Mouse (Mus musculus) midbrain, embryonic 11.5 days (tissue): ENCODE results near the gene Rhbdl1. TPM values are rescaled to one million over a fixed set of nuclear protein-coding genes. Genes with fewer than 3 reads are reported as not detected.

Source experiments
- ATAC-seq: fragments of 200-750 bp; cut with Nextera tagmentation; 2 replicates; pipeline ENCODE4 v1.8.0; 2017; ENCODE audit warnings: moderate TSS enrichment, moderate library complexity; ENCODE audit not compliant: low FRiP score
- DNase-seq: peaks from one replicate; pipeline ENCODE4 v3.0.0; 2015; ENCODE audit warnings: low spot score; ENCODE audit errors: missing footprints
- H3K27ac ChIP-seq: fragments of 300-500 bp; sonication (generic); 2 replicates; pipeline ENCODE4 v1.5.1; 2014; ENCODE audit warnings: low read depth, low read length
- H3K27me3 ChIP-seq: fragments of 300-500 bp; sonication (generic); 2 replicates; pipeline ENCODE4 v1.6.1; 2014; ENCODE audit warnings: mild to moderate bottlenecking, low read length, moderate library complexity, mixed read lengths; ENCODE audit not compliant: control insufficient read depth, insufficient read depth
- H3K36me3 ChIP-seq: fragments of 300-500 bp; sonication (generic); 2 replicates; pipeline ENCODE4 v1.6.1; 2014; ENCODE audit warnings: mild to moderate bottlenecking, low read length, moderate library complexity, mixed read lengths; ENCODE audit not compliant: control insufficient read depth, insufficient read depth
- H3K4me1 ChIP-seq: fragments of 300-500 bp; sonication (generic); 2 replicates; pipeline ENCODE4 v1.6.1; 2014; ENCODE audit warnings: low read length; ENCODE audit not compliant: control insufficient read depth, insufficient read depth
- H3K4me2 ChIP-seq: fragments of 300-500 bp; sonication (generic); 2 replicates; pipeline ENCODE4 v1.6.1; 2014; ENCODE audit warnings: mild to moderate bottlenecking, moderate library complexity
- H3K4me3 ChIP-seq: fragments of 300-500 bp; sonication (generic); 2 replicates; pipeline ENCODE4 v1.5.1; 2014; ENCODE audit warnings: low read depth, low read length
- H3K9ac ChIP-seq: fragments of 300-500 bp; sonication (generic); 2 replicates; pipeline ENCODE4 v1.6.1; 2014; ENCODE audit warnings: low read length
- H3K9me3 ChIP-seq: fragments of 300-500 bp; sonication (generic); 2 replicates; pipeline ENCODE4 v1.6.1; 2016; ENCODE audit warnings: low read length; ENCODE audit not compliant: control insufficient read depth
- WGBS: fragments of 180-500 bp; shearing (Covaris S2); extraction: QIAGEN DNeasy Blood & Tissue Kit; methylation state at CpG from one replicate; pipeline ENCODE4 v1.1.7; 2014; 5-methylcytosine and 5-hydroxymethylcytosine counted together
- polyA plus RNA-seq: library from polyadenylated mRNA; unstranded; fragments of >200 nt; fragmentation: Nextera tagmentation; extraction: Ambion mirVana; gene quantifications from 2 replicates; pipeline ENCODE4 v1.2.1, GENCODE M21; 2014

The Rhbdl1 gene
- polyA plus RNA-seq, 1 experiment from 2014 or later, result 2.3 TPM

DNA sequence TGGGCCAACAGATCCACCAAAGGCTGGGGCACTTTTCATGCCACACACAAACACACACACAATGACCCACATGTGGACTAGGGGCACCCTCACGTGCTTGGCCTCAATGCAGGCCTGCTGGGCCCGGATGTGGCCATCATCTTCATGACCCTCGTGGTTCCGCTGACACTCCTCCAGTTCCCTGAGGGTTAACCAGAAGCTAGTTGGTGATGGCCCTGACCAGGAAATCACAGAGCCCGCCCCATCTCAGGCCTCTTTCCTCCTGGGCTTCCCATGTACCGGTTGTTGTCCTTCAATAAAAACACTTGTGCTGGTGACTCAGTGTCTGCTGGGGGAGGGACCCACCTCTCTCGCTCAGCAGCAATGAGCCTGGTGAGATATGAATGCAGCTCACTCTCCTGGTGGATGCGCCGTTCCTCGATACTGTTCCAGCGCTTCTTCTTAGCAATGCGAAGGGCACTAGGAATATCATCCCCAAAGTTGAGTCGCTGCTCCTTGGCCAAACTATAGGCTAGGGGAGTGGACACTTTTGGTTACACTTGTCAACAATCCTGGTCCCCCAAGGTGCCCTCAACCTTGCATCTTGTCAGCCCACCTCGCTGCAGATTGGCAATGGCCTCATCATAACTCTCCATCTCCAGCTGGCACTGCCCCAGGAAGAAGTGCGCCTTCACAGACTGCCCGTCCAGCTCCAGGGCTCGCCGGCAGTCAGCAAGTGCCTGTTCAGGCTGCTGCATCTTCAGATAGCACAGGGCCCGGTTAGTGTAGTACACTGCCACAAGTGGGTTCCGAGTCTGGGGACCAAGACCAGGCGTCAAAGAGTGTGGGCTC, 5.4 kb downstream of the Rhbdl1 start:
- H3K27me3 ChIP-seq, result no peaks in the 10 kb centered on the region; the same call in 1 of the 2 replicates
- DNase-seq (no peak), ATAC-seq (no peak)
- H3K9ac ChIP-seq, result peak overlapping the region; percentile 79
- H3K27ac ChIP-seq, result no peak overlapping the region
- peak overlapping the region; percentile 96 for H3K4me2 ChIP-seq
- H3K36me3 ChIP-seq, result peaks cover 11% of the 10 kb centered on the region; the same call in 1 of the 2 replicates
- peaks cover 57% of the 10 kb centered on the region for H3K4me1 ChIP-seq
- H3K4me3 ChIP-seq, result peak overlapping the region; percentile 71
- no peaks in the 10 kb centered on the region for H3K9me3 ChIP-seq
- WGBS, result 66% methylated on average over 21 of the region's 21 CpGs

DNA sequence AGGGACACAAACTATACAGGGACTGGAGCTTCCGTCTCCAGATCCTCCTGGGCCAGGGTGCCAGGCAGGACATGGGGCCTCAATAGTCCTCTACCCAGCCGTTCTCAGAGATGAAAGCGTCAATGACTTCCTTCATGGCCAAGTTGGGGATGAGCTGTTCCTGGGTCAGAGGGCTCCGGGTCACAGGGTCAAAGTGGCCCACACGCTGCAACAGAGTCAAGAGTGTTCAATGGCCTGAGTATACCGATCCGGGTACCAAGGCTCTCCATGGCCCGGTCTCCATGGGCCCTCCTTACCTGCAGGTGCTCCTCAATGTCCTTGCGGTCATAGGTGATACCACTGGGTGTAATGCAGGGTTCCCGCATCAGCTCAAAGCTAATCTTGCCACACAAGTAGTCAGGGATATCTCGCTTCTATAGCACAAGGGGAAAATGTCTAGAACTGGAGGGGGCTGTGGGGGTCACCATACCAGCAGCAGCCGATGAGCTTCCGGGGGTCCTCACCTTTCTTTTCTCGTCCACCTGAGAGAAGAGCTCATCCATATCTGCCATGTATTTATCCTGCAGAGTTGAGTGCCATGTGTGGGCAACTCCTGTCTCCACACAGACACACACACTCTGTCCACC, 6.2 kb downstream of the Rhbdl1 start:
- Histone ChIP-seq H3K27me3 (no peaks in the 10 kb centered on the region; the same call in 1 of the 2 replicates), H3K36me3 (peaks cover 11% of the 10 kb centered on the region; the same call in 1 of the 2 replicates), H3K4me3 (peak overlapping the region; percentile 71; the same call in 1 of the 2 replicates), H3K27ac (no peak overlapping the region), H3K9me3 (no peaks in the 10 kb centered on the region), H3K4me1 (peaks cover 50% of the 10 kb centered on the region), H3K4me2 (no peak overlapping the region; the same call in 1 of the 2 replicates), H3K9ac (no peak overlapping the region)
- ATAC-seq (no peak), DNase-seq (no peak)
- WGBS, result 84% methylated on average over 14 of the region's 14 CpGs

DNA sequence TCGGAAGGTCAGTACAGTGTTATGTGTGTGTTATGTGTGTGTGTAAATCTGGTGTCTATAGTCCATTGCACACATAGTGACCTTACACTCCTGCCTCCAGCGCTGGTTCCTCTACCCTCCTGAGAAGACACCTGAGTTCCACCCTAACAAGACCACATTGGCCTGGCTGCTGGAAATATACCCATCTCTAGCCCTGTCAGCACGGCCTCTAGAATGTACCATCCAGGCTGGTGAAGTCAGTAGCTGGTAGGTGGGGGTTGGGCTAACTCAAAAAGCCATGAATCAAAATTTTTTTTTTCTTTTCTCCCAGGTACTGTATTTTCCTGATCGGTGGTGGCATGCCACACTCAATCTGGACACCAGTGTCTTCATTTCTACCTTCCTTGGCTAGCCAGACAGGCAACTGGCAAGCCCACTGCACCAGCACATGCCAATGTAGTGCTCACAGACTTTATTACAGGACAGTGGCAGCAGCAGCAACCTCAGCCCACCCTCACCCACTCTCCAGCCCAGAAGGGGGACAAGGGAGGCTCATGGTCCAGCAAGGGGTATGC, 6.8 kb downstream of the Rhbdl1 start:
- peaks cover 46% of the 10 kb centered on the region for H3K4me1 ChIP-seq
- DNase-seq (no peak), ATAC-seq (no peak)
- H3K4me2 ChIP-seq, result peak overlapping the region; percentile 90; the same call in 1 of the 2 replicates
- peak overlapping the region; percentile 68 for H3K4me3 ChIP-seq
- H3K36me3 ChIP-seq, result peaks cover 11% of the 10 kb centered on the region; the same call in 1 of the 2 replicates
- no peak overlapping the region; the same call in 1 of the 2 replicates for H3K9ac ChIP-seq
- H3K27me3 ChIP-seq, result no peaks in the 10 kb centered on the region; the same call in 1 of the 2 replicates
- no peaks in the 10 kb centered on the region for H3K9me3 ChIP-seq
- H3K27ac ChIP-seq, result no peak overlapping the region
- WGBS, result 83% methylated on average over 4 of the region's 4 CpGs

DNA sequence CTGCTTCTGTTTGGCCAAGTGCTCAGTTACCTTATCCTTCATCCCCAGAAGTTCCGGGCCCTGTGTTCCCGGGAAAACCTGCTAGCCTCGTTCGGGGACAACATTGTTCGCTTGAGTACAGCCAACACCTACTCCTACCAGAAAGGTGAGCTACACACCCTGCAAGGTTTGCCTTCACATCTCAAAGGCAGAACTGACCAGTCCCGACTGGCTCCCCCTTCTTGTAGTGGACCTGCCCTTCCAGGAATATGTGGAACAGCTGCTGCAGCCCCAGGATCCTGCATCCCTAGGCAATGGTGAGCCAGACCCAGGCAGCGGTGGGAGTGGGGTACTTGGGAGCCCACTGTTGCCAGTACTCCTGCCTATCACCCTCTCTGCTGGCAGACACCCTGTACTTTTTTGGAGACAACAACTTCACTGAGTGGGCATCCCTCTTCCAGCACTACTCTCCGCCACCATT, 7.5 kb downstream of the Rhbdl1 start:
- WGBS, result 47% methylated on average over 8 of the region's 8 CpGs
- Histone ChIP-seq H3K9me3 (no peaks in the 10 kb centered on the region), H3K27me3 (no peaks in the 10 kb centered on the region), H3K4me1 (peaks cover 47% of the 10 kb centered on the region), H3K4me2 (peak overlapping the region; percentile 90), H3K36me3 (peaks cover 11% of the 10 kb centered on the region; the same call in 1 of the 2 replicates), H3K4me3 (peak overlapping the region; percentile 68), H3K27ac (peak overlapping the region; percentile 87), H3K9ac (peak overlapping the region; percentile 89)
- no peak for DNase-seq
- no peak for ATAC-seq

DNA sequence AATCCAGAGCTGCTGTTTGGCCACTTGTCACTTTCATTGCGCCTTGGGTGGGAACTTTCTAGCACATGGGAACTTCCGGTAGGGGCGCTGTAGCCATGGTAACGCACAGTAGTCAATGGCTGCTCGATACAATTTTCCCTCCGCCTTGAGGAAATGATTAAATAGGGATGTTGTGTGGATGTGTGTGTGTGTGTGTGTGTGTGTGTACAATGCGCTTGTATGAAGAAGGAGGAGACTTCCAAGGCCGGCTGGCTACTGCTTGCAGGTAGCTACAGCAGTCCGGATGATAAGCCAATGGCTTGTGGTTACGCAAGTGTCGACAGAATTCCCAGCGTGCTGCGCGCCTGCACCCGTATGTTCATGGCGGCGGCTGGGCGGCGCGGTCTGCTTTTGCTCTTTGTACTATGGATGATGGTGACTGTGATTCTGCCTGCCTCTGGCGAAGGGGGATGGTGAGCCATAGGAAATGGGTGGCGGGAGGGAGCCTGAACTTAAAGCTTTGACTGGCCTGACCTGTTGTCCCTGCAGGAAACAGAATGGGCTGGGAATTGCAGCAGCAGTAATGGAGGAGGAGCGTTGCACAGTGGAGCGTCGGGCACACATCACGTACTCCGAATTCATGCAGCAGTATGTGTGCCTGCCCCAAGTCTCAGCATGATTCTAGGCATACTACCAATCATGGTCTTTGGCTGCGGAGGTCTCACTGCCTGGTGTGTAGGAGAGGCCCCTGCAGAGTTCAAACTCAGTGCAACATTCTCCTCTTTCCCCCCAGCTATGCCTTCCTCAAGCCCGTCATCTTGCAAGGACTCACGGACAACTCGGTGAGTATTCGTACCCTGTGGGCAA, 8.2 kb downstream of the Rhbdl1 start, which contains the start of gene Jmjd8:
Jmjd8 (plus strand) TSS at position 156 of the 846 bp plus-strand sequence.
- no peaks in the 10 kb centered on the region for H3K9me3 ChIP-seq
- no peaks in the 10 kb centered on the region for H3K27me3 ChIP-seq
- peaks cover 11% of the 10 kb centered on the region; the same call in 1 of the 2 replicates for H3K36me3 ChIP-seq
- H3K4me2 ChIP-seq, result peak within 1 kb of the TSS; percentile 90
- ATAC-seq, result peak; percentile 20
- H3K27ac ChIP-seq, result peak within 1 kb of the TSS; percentile 87
- WGBS, result under 1% methylated on average over 32 of the region's 32 CpGs
- H3K4me1 ChIP-seq, result peaks cover 47% of the 10 kb centered on the region
- peak; percentile 99 for DNase-seq
- peak within 1 kb of the TSS; percentile 89 for H3K9ac ChIP-seq
- H3K4me3 ChIP-seq, result peak within 1 kb of the TSS; percentile 68

DNA sequence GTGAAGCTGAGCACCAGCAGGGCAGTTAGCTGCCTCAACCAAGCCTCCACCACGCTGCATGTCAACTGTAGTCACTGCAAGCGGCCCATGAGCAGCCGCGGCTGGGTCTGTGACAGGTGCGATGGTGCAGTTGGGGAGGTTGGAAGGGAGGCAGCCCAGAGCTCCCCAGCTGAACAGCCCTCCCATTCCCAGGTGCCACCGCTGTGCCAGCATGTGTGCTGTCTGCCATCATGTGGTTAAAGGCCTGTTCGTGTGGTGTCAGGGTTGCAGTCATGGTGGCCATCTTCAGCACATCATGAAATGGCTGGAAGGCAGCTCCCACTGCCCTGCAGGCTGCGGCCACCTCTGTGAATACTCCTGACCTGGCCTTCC, 8.9 kb downstream of the Rhbdl1 start:
- ATAC-seq (no peak), DNase-seq (no peak)
- H3K9ac ChIP-seq, result peak overlapping the region; percentile 89
- peaks cover 11% of the 10 kb centered on the region; the same call in 1 of the 2 replicates for H3K36me3 ChIP-seq
- 80% methylated on average over 8 of the region's 8 CpGs for WGBS
- H3K9me3 ChIP-seq, result no peaks in the 10 kb centered on the region
- H3K27ac ChIP-seq, result no peak overlapping the region
- H3K4me1 ChIP-seq, result peaks cover 45% of the 10 kb centered on the region
- H3K4me3 ChIP-seq, result peak overlapping the region; percentile 68
- H3K27me3 ChIP-seq, result no peaks in the 10 kb centered on the region
- H3K4me2 ChIP-seq, result peak overlapping the region; percentile 90

DNA sequence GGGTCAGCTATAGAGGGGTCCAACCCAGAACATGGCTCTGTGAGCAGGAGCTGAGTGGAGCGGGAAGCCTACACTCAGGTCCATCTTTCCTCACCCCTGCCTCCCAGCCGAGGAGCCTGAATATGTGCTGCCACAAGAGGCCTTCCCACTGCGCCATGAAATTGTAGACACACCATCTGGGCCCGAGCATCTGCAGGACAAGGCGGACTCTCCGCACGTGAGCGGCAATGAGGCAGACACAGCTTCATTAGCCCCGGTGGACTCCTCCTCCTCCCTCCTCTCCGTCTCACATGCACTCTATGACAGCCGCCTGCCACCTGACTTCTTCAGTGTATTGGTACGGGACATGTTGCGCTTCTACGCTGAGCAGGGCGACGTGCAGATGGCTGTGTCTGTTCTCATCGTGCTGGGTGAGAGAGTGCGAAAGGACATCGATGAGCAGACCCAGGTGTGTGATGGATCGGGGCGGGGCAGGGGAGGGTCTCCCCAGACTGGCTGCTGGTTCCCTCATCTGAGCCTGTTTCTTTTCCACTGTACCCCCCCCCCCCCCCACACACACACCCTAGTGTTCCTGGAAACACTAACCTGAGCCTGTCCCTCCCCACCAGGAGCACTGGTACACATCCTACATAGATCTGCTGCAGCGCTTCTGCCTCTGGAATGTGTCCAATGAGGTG, 9.4 kb downstream of the Rhbdl1 start:
- Histone ChIP-seq H3K4me1 (peaks cover 45% of the 10 kb centered on the region), H3K36me3 (peaks cover 11% of the 10 kb centered on the region; the same call in 1 of the 2 replicates), H3K4me2 (no peak overlapping the region), H3K4me3 (no peak overlapping the region), H3K9me3 (no peaks in the 10 kb centered on the region), H3K9ac (no peak overlapping the region), H3K27ac (no peak overlapping the region), H3K27me3 (no peaks in the 10 kb centered on the region)
- 90% methylated on average over 22 of the region's 22 CpGs for WGBS
- no peak for ATAC-seq
- no peak for DNase-seq

DNA sequence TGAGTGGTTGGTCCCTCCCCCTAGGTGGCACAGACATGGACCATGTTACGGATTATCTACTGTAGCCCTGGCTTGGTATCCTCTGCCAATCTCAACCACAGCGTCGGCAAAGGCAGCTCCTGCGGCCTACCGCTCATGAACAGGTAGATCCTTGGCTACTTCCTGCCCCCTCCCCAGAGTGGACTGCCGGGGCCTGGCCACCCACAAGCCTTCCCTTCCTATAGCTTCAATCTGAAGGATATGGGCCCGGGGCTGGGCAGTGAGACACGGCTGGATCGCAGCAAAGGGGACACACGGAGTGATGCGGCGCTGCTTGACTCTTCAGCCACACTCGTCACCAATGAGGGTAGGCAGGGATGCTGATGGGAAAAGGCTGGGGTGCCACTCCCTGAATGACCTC, 10.1 kb downstream of the Rhbdl1 start:
- DNase-seq (no peak), ATAC-seq (no peak)
- H3K4me2 ChIP-seq, result no peak overlapping the region
- no peaks in the 10 kb centered on the region for H3K27me3 ChIP-seq
- 95% methylated on average over 13 of the region's 13 CpGs for WGBS
- no peak overlapping the region for H3K4me3 ChIP-seq
- H3K9me3 ChIP-seq, result no peaks in the 10 kb centered on the region
- no peak overlapping the region for H3K9ac ChIP-seq
- H3K36me3 ChIP-seq, result peaks cover 11% of the 10 kb centered on the region; the same call in 1 of the 2 replicates
- H3K4me1 ChIP-seq, result peaks cover 44% of the 10 kb centered on the region
- H3K27ac ChIP-seq, result no peak overlapping the region
